Mouse (Mus musculus) heart, adult 2 months (tissue): ENCODE measurements around the gene Tmem104. TPM values are rescaled to one million over a fixed set of nuclear protein-coding genes. Genes with fewer than 3 reads are reported as not detected.

Experiments
- DNase-seq, 2 experiments: peaks; one replicate each; pipeline ENCODE4 v3.0.0; 2021
- H3K27ac ChIP-seq: fragments of 200-600 bp; 2 replicates; pipeline ENCODE4 v1.8.1; 2022
- H3K27me3 ChIP-seq: fragments of 200-500 bp; 2 replicates; pipeline ENCODE4 v1.6.1; 2012; ENCODE audit warnings: mild to moderate bottlenecking, low read length, inconsistent platforms, mixed read lengths; ENCODE audit not compliant: control insufficient read depth, insufficient read depth
- H3K36me3 ChIP-seq: fragments of 200-500 bp; 2 replicates; pipeline ENCODE4 v1.6.1; 2012; ENCODE audit warnings: low read length, inconsistent platforms; ENCODE audit not compliant: control insufficient read depth, insufficient read depth
- H3K4me1 ChIP-seq: fragments of 200-500 bp; 2 replicates; pipeline ENCODE4 v1.6.1; 2011; ENCODE audit warnings: low read length; ENCODE audit not compliant: control insufficient read depth, insufficient read depth
- H3K4me3 ChIP-seq: fragments of 200-600 bp; 2 replicates; pipeline ENCODE4 v1.8.1; 2022
- H3K79me2 ChIP-seq: fragments of 200-500 bp; replicated peaks from 2 replicates; pipeline ENCODE4 v1.6.1; 2012; ENCODE audit warnings: mild to moderate bottlenecking, inconsistent platforms, low read length, moderate library complexity, mixed read lengths; ENCODE audit not compliant: control insufficient read depth, insufficient read depth
- H3K9ac ChIP-seq: fragments of 200-500 bp; 2 replicates; pipeline ENCODE4 v1.6.1; 2012; ENCODE audit warnings: low read depth, mild to moderate bottlenecking, control low read depth, inconsistent platforms, low read length, mixed read lengths
- CTCF ChIP-seq: fragments of 200-600 bp; IDR thresholded peaks from 2 replicates; pipeline ENCODE4 v1.8.1; 2022; ENCODE audit warnings: antibody characterized with exemption, mild to moderate bottlenecking, moderate library complexity
- EP300 ChIP-seq: fragments of 200-500 bp; IDR thresholded peaks from 2 replicates; pipeline ENCODE4 v1.6.1; 2011; ENCODE audit warnings: low read depth, low read length, control low read depth; ENCODE audit not compliant: insufficient read depth
- POLR2A ChIP-seq: fragments of 200-500 bp; IDR thresholded peaks from 2 replicates; pipeline ENCODE4 v1.6.1; 2011; ENCODE audit warnings: mild to moderate bottlenecking, low read depth, low read length, control low read depth; ENCODE audit not compliant: insufficient read depth
- WGBS: fragments of 180-500 bp; shearing (Covaris S2); methylation state at CpG from one replicate; pipeline ENCODE4 v1.1.7; 2018; 5-methylcytosine and 5-hydroxymethylcytosine counted together
- intact Hi-C: fragments of 180-260 bp; cut with DNase I; formaldehyde crosslinking; loops from one replicate; pipeline ENCODE4 v1.15.1; 2025
- polyA plus RNA-seq: library from polyadenylated mRNA; depleted of rRNA; stranded (reverse); fragments of >200 nt; gene quantifications from 2 replicates; pipeline ENCODE4 v1.2.3, GENCODE M21; 2012
- total RNA-seq, 2 experiments: library from RNA; stranded (reverse); gene quantifications; 2 replicates each; pipeline ENCODE4 v1.2.3; 2021

The Tmem104 gene
- total and polyA plus RNA-seq, 3 experiments = 8.8 to 11.6 (median 9.9) TPM

DNA sequence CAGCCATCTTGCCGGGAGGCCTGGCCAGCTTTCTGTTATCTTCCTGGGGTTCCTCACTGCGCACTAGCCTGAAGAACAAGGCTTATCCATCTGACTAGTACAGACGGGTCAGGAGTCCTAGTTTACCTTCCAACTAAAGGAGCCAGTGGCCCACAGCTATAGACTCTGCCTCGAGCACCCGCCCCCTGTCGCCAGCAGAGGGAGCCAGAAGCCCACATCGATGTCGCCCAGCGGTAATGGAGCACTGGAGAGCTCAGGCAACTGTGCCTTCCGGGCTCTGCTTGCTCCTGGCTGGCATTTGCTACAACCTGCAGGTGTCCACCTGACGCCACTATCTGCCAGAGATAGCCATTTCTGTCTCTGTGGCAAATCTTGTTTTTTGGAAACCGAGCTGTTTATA, 15.0 kb downstream of the Tmem104 start:
- H3K79me2 ChIP-seq = no peaks in the 10 kb centered on the region
- peak; percentile 76 to 83 for DNase-seq
- intact Hi-C loops = loop anchor here (1.0 to 5.0 kb wide), 3 partner anchors 35 to 152 kb away; no protein-coding TSS in a partner anchor
- H3K4me3 ChIP-seq = no peak overlapping the region
- WGBS = 15% methylated on average over 12 of the region's 12 CpGs
- H3K4me1 ChIP-seq = no peaks in the 10 kb centered on the region
- no peak for TF ChIP-seq POLR2A
- TF ChIP-seq EP300 = 0 out of 2 replicates have a peak, but pooled peaks have one; percentile 69
- no peak; the same call in 1 of the 2 replicates for TF ChIP-seq CTCF
- no peak overlapping the region for H3K27ac ChIP-seq
- H3K27me3 ChIP-seq = no peaks in the 10 kb centered on the region
- no peaks in the 10 kb centered on the region for H3K36me3 ChIP-seq
- H3K9ac ChIP-seq = no peak overlapping the region

DNA sequence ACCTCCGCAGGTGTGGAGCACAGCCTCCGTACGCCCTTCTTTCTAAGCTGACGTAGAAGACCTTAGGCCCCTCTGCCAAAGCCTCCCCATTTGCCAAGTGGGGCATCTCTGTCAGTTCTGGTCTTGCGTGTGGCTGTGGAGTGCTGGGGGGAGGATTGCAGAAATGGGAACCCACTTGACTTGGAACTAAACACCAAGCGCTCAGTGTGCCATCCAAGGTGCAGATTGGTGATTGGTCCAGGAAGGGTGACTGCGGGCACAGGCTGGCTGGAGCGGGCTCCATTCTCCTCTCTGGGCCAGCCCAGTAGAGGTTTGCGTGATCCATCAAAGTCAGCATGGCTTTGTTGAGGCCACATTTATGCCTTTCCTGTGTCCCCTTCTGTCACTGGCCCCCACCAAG, 15.5 kb downstream of the Tmem104 start:
- no peaks in the 10 kb centered on the region for H3K79me2 ChIP-seq
- H3K4me1 ChIP-seq = no peaks in the 10 kb centered on the region
- intact Hi-C loops = loop anchor here (1.0 to 5.0 kb wide), 3 partner anchors 35 to 152 kb away; no protein-coding TSS in a partner anchor
- H3K4me3 ChIP-seq = no peak overlapping the region
- no peaks in the 10 kb centered on the region for H3K36me3 ChIP-seq
- H3K9ac ChIP-seq = no peak overlapping the region
- DNase-seq = no peak
- no peaks in the 10 kb centered on the region for H3K27me3 ChIP-seq
- WGBS = 94% methylated on average over 9 of the region's 9 CpGs
- H3K27ac ChIP-seq = no peak overlapping the region
- TF ChIP-seq CTCF = no peak
- no peak for TF ChIP-seq EP300
- no peak for TF ChIP-seq POLR2A

DNA sequence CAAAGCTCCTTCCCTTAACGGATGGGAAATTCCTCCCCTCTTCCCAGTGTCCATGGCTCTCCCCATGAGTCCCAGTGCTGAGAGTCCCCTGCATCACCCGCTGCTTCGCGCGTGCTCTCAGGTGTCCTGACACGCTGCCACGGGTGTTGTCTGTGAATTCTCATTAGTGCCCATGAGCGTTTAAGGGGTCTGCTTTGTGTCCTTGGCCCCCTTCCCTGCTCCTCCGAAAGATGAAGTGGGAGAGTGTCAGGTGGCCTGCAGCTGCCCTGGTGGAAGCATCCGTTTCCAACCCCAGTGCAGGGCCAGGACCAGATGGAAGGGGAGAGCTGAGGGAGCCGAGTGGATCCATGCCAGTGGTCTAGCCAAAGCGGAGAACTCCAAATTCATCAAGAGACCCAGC, 20.8 kb downstream of the Tmem104 start:
- Histone ChIP-seq H3K36me3 (no peaks in the 10 kb centered on the region), H3K79me2 (no peaks in the 10 kb centered on the region), H3K27me3 (no peaks in the 10 kb centered on the region), H3K4me1 (peaks cover 1% of the 10 kb centered on the region; the same call in 1 of the 2 replicates), H3K4me3 (no peak overlapping the region), H3K27ac (no peak overlapping the region), H3K9ac (no peak overlapping the region)
- TF ChIP-seq EP300 = no peak
- no peak for TF ChIP-seq CTCF
- no peak for TF ChIP-seq POLR2A
- 92% methylated on average over 12 of the region's 12 CpGs for WGBS
- DNase-seq = no peak
- intact Hi-C loops = no loop called here

DNA sequence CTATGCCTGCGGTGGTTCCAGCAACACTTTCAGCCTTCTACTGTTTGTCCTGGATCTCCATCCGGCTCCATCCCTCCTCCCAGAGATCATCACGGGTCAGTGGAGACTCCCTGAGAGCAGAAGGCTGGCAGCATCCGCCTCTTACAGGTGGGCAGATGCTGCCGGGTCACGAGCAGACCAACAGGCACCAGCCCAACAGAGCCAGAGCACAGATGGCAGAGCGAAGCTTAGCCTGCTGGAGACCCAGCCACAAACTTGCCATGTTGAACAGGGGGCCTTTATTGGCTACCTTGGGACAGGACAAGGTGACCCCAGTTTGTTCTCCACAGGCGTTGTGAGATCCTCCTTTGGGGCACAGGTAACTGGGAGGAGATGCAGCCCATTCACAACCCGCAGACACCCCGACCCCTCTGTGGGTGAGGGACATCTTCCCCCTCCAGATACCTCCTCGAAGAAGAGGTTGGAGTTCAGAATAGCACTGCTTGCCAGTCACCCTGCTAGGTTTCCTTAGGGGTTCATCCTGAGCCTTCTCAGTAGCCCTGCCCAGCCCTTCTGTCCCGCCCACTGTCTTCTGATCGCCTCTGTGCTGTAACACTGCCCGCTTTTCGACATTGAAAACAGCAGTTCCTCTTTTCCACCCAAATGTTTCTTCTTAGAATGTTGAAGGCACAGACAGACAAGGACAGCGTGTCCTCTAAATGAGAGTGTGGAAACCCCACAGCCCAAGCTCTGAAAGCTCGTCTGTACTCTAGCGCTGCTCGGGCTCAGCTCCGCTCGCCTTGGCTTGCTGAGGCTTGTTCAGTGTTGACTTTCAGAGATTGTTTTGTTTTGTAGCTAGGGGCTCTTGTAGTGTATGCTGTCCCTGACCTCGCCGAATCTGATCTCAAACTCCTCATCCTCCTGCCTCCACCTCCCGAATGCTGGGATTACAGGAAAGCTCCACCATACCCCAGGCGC, 21.8 kb downstream of the Tmem104 start:
- no peaks in the 10 kb centered on the region for H3K27me3 ChIP-seq
- H3K36me3 ChIP-seq = no peaks in the 10 kb centered on the region
- H3K79me2 ChIP-seq = no peaks in the 10 kb centered on the region
- no peak overlapping the region for H3K4me3 ChIP-seq
- H3K27ac ChIP-seq = no peak overlapping the region
- DNase-seq = no peak
- intact Hi-C loops = no loop called here
- TF ChIP-seq EP300 (no peak), POLR2A (no peak), CTCF (no peak)
- no peak overlapping the region for H3K9ac ChIP-seq
- peaks cover 1% of the 10 kb centered on the region; the same call in 1 of the 2 replicates for H3K4me1 ChIP-seq
- 90% methylated on average over 25 of the region's 25 CpGs for WGBS

DNA sequence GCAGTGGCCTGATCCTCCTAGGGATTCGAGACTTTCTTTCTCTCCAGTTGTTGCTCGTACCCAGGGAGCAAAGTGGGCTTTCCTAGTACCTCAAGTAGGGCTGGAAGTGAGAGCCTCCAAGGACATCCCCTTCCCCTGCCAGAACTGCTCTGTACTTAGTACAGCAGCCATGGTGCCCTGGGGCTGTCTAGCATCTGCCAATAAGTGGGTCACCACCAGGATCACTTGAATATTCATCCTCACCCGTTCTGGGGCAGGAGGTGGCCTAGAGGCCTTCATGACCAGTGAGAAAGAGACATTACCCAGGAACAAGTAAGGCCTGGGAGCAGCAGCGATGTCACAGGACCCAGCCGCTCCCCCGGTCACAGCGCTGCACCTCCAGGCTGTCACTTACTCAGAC, 22.7 kb downstream of the Tmem104 start:
- 87% methylated on average over 7 of the region's 7 CpGs for whole genome bisulfite sequencing
- intact Hi-C loops = no loop called here
- no peaks in the 10 kb centered on the region for H3K27me3 ChIP-seq

DNA sequence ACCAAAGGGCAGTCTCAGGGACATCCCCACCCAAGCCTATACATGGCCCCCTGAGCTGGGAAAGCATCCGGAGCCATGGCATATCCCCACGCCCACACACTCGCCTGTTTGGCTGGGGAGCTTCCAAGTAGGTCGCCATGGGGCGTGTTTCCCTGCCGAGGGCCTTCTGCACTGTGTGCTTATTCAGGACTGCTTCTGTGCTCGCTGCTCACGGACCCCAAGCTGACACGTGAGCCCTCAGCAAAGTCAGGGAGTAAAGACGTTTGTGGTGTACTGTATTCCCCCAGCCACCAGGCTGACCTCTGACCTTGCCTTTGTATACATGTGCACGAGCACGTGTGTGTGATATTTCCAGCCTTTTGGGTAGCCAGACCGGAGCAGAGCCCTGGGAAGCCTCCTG, 24.8 kb downstream of the Tmem104 start:
- TF ChIP-seq EP300 (no peak), POLR2A (no peak), CTCF (no peak)
- Histone ChIP-seq H3K9ac (no peak overlapping the region), H3K4me3 (no peak overlapping the region), H3K4me1 (peaks cover 1% of the 10 kb centered on the region; the same call in 1 of the 2 replicates), H3K27ac (no peak overlapping the region), H3K36me3 (no peaks in the 10 kb centered on the region), H3K79me2 (no peaks in the 10 kb centered on the region), H3K27me3 (no peaks in the 10 kb centered on the region)
- intact Hi-C loops = no loop called here
- DNase-seq = no peak
- 34% methylated on average over 13 of the region's 13 CpGs for whole genome bisulfite sequencing

More for the DNA sequence above, 22.7 kb downstream of the Tmem104 start:
- Histone ChIP-seq H3K9ac (no peak overlapping the region), H3K36me3 (no peaks in the 10 kb centered on the region), H3K79me2 (no peaks in the 10 kb centered on the region), H3K4me3 (no peak overlapping the region), H3K4me1 (peaks cover 1% of the 10 kb centered on the region; the same call in 1 of the 2 replicates), H3K27ac (no peak overlapping the region)
- TF ChIP-seq EP300 = no peak
- TF ChIP-seq POLR2A = no peak
- TF ChIP-seq CTCF = no peak
- DNase-seq = no peak
